Mouse (Mus musculus): Measurements from ENCODE around the gene Vasp. TPM values are rescaled to one million over a fixed set of nuclear protein-coding genes. Genes with fewer than 3 reads are reported as not detected.

Gene Vasp
- polyA plus RNA-seq (2015; fragmentation: Nextera tagmentation; extraction: Ambion mirVana) = 38.5 and 39.7 TPM in 2 replicates

DNA sequence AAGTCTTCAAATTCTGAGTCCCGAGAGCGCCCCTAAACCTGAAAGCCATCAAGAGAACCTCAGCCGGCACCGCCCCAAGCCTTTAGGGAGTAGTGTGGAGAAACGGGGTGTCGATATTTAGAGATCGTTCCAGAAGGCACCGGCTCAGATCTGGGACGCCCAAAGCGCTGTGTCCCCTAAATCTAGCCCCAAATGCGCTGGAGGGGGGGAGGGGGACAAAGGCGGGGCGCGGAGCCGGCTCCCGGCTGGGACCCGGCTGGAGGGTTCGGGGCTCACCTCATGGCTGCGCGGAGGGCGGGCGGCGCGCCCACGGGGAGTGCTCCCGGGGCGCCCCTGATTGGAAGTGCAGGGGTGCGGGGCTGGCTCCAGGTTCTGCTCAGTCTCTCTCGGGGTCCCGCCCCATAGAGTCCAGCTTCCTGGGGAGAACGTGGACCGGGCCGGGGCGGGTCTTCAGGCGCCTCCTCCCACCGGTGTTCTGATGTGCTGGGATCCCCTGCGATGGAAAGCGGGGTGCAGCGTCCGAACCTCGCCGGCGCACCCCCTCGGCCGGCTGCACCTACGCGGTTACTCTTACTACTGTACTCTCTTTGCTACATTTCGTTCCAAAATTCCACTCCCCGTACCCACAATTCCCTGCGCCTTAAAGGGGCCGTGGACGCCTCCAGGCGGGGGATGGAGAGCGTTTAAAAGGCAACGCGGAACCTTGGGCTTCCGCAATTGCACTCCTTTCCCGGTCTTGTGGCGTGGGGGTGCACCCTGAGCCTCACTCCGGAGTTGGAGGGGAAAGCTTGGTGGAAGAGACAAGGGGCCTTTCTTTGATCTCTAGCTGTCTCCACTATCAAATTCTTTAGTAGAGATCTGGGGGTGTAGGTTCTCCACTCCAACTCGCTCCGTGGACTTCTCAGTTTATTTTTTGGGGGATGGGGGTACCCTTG, at the start of gene Vasp:
TSS of gene Vasp (minus strand) at position 580 of the 935 bp plus-strand sequence.
- H3K4me1 ChIP-seq (replicated peaks) = peaks cover 30% of the 10 kb centered on the region
- H3K36me3 ChIP-seq = no peaks in the 10 kb centered on the region
- H3K9ac ChIP-seq = peak within 1 kb of the TSS; percentile 95
- H3K27me3 ChIP-seq = peaks cover 18% of the 10 kb centered on the region; the same call in 1 of the 2 replicates
- no peaks in the 10 kb centered on the region for H3K9me3 ChIP-seq
- ATAC-seq (ENCODE audit: low FRiP score) = peak; percentile 73
- peak within 1 kb of the TSS; percentile 97 for H3K4me2 ChIP-seq
- peak within 1 kb of the TSS; percentile 86 for H3K27ac ChIP-seq
- under 1% methylated on average over 62 of the region's 62 CpGs for WGBS
- H3K4me3 ChIP-seq = peak within 1 kb of the TSS; percentile 96

DNA sequence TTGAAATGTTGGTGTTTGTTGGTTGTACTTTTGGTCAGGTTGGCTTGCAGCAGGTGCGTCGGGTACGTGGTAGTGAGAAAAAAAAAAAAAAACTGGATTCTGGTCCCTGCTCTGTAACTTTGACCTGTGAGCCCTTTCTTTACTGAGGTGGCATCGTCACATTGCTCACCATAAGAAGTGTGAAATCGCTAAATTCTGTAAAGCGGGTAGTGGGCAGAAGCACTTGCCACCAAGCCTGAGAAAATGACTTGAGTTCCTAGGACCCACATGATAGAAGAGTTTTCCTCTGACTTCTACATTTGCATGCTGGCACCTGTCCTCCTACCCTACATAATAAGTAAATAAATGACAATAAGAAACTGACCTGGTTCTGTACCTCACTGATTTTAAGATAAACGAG, 49.0 kb upstream of the Vasp start:
- peak overlapping the region; percentile 77 for H3K4me2 ChIP-seq
- H3K36me3 ChIP-seq = no peaks in the 10 kb centered on the region
- peaks cover 15% of the 10 kb centered on the region for H3K4me1 ChIP-seq (replicated peaks)
- no peaks in the 10 kb centered on the region for H3K9me3 ChIP-seq
- H3K4me3 ChIP-seq = peak overlapping the region; percentile 53
- ATAC-seq (ENCODE audit: low FRiP score) = no peak
- 41% methylated on average over 7 of the region's 7 CpGs for WGBS
- H3K27me3 ChIP-seq = peaks cover 29% of the 10 kb centered on the region
- peak overlapping the region; percentile 62; the same call in 1 of the 2 replicates for H3K9ac ChIP-seq
- H3K27ac ChIP-seq = no peak overlapping the region

DNA sequence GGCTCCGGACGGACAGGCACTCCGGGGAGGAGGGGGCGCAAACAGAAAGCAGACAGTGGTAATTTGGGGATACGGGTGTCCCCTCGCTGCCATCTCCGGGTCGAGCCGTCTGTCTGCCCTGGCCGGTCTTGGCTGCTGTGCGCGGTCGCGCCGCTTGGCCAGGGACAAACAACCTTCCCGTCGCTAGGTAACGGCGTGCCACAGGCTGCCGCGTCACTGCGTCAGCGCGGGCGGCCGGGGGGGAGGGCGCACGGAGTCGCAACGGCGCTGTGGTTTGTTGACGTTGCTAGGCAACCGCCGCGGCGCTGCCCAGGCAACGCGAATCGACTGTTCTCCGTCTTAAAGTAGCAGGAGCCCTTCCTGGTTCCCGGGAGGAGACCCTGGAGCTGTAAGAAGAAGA, 48.3 kb upstream of the Vasp start:
- Histone ChIP-seq H3K4me1 (replicated peaks) (peaks cover 15% of the 10 kb centered on the region), H3K9me3 (no peaks in the 10 kb centered on the region), H3K9ac (peak overlapping the region; percentile 71), H3K4me3 (peak overlapping the region; percentile 53), H3K27ac (peak overlapping the region; percentile 55; the same call in 1 of the 2 replicates), H3K4me2 (peak overlapping the region; percentile 77), H3K36me3 (no peaks in the 10 kb centered on the region), H3K27me3 (peaks cover 32% of the 10 kb centered on the region)
- peak; percentile 95 for ATAC-seq (ENCODE audit: low FRiP score)
- under 1% methylated on average over 41 of the region's 41 CpGs for WGBS

DNA sequence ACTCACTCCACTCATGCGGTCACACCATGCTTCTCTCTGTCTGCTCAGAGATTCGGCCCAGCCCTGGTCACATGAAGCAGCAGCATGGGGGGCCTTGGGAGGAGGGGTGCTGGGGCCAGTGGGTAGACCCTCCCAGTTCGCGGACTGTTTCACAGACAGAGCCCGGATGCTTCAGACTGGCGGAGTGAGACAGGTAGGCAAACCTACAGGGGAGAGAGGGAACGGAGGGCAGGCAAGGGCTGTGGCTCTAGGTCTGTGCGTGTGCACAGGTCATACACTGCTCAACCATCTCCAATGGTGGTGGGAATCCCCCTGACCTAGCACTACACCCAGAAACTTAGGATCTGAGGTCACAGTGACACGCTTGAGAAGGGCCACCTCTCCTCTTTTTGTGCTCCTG, 47.8 kb upstream of the Vasp start:
- H3K36me3 ChIP-seq = no peaks in the 10 kb centered on the region
- 18% methylated on average over 9 of the region's 9 CpGs for WGBS
- H3K9ac ChIP-seq = peak overlapping the region; percentile 71
- peak overlapping the region; percentile 77 for H3K4me2 ChIP-seq
- no peaks in the 10 kb centered on the region for H3K9me3 ChIP-seq
- ATAC-seq (ENCODE audit: low FRiP score) = peak; percentile 77
- peak overlapping the region; percentile 55; the same call in 1 of the 2 replicates for H3K27ac ChIP-seq
- H3K4me1 ChIP-seq (replicated peaks) = peaks cover 15% of the 10 kb centered on the region
- H3K27me3 ChIP-seq = peaks cover 35% of the 10 kb centered on the region
- H3K4me3 ChIP-seq = peak overlapping the region; percentile 53

DNA sequence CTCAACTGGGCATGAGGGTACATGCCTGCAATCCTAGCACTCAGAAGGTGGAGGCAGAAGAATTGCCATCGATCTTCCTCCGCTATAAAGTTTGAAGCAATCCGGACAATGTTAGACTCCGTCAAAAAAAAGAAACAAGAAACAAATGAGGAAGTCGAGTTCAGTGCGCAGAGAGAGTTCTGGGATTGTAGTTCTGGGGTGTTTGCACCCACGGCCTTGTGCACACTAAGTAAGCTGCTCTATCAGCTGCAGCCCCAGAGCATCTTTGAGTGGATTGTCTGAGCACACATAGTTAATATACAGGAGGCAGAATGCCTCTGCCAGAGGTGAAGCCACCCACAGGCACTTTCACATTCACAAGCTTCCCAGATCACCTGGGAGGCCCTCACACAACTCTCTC, 47.1 kb upstream of the Vasp start:
- Histone ChIP-seq H3K9me3 (no peaks in the 10 kb centered on the region), H3K36me3 (no peaks in the 10 kb centered on the region), H3K4me1 (replicated peaks) (peaks cover 15% of the 10 kb centered on the region), H3K4me2 (no peak overlapping the region), H3K27ac (no peak overlapping the region), H3K27me3 (peaks cover 42% of the 10 kb centered on the region), H3K4me3 (no peak overlapping the region), H3K9ac (no peak overlapping the region; the same call in 1 of the 2 replicates)
- ATAC-seq (ENCODE audit: low FRiP score) = no peak
- 84% methylated on average over 7 of the region's 7 CpGs for WGBS

DNA sequence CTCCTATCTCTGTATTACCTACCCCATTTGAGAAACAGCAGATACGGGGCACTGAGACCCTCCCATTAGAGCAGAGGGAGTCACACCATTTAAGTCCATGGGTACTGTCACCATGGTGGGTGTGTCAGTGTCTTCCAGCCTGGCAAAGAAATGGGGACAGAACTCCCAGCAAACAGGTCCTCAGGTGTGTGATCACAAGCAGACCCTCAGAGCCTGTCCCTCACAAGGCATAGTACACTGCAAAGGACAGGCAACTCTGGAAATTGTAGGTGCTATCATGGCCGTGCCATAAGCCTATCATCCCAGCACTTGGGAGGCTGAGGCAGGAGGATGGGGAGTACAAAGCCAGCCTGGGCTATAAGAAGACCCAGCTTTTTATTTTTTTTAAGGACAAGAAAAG, 46.6 kb upstream of the Vasp start:
- Histone ChIP-seq H3K9me3 (no peaks in the 10 kb centered on the region), H3K4me1 (replicated peaks) (peaks cover 15% of the 10 kb centered on the region), H3K4me3 (no peak overlapping the region), H3K4me2 (no peak overlapping the region), H3K27me3 (peaks cover 44% of the 10 kb centered on the region), H3K36me3 (no peaks in the 10 kb centered on the region), H3K9ac (no peak overlapping the region), H3K27ac (no peak overlapping the region)
- ATAC-seq (ENCODE audit: low FRiP score) = no peak
- 79% methylated on average over 2 of the region's 2 CpGs for WGBS

DNA sequence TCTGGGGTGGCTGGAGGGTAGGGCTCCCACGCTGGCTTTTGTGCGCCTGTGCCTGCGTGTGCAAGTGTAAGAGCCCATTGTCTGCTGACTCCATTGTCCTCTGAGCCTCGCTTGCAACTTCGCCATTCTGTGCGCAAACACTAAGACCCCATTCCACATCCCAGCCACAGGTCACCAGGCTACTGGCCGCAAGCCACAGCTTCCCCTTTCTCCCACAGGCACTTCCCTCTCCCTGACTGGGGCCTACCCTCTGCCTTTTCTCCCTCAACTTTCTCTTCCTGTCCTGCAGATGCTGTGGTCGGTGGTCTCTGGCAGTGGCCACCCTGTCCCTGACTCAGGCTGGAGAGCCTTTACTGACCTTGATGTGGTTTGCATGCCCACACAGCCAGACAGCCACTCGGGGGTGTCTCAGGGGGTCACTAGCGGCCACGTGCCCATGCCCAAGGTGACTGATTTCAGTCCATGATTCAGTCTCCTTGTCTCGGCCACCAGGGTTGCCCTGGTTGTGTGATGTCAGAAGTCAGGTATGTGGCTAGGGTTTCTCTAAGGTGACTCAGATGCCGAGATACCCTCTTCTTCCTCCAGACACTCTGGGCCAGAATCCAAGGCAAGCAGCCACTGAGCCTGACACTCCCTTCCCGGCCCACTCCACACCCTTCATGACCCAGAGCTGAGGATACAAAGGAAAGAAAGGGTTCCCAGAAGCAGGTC, 45.0 kb upstream of the Vasp start:
- Histone ChIP-seq H3K4me1 (replicated peaks) (peaks cover 15% of the 10 kb centered on the region), H3K9me3 (no peaks in the 10 kb centered on the region), H3K27me3 (peaks cover 46% of the 10 kb centered on the region), H3K9ac (0 out of 2 replicates have a peak overlapping the region, but pooled peaks have one; percentile 8), H3K27ac (no peak overlapping the region), H3K36me3 (no peaks in the 10 kb centered on the region), H3K4me2 (no peak overlapping the region), H3K4me3 (no peak overlapping the region)
- ATAC-seq (ENCODE audit: low FRiP score) = no peak
- 40% methylated on average over 14 of the region's 14 CpGs for WGBS

DNA sequence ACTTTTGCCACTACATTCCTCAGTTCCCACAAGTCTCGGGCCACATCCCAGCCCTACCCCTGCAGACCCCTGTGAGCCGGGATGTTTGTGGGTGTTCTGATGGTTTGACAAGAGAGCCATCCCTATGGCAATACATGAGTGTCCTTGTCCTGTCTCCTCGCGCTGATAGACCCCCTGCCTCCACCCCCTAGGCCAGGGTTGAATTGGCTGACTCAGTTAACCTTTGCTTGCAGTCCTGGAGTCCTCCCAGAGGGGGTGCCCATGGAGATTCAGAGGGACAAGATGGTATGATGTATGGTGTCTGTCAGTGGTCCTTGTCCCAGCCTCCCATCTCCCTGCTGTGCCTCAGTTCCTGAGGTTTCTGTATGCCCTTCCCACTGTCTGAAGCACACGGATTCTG, 42.4 kb upstream of the Vasp start:
- 0 out of 2 replicates have a peak overlapping the region, but pooled peaks have one; percentile 19 for H3K9ac ChIP-seq
- WGBS = 41% methylated on average over 5 of the region's 5 CpGs

DNA sequence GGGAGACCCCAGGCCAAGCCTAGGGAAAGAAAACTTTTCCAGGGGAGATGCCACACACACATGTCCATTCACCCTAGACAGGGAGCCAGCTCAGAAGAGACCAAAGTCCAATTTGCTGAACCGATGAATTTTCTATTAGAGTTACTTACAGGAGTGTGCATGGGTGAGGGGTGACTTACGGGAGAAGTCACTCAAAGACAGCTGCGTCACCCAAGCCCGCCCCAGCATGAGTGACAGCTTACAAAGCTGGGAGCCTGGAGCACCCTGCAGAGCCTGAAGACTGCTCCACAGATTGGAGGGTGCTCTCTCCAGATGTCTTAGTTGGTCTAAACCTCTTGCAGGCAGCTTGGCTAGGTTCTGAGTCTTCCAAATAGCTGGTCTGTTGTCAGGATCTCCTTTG, 40.4 kb upstream of the Vasp start:
- Histone ChIP-seq H3K4me3 (no peak overlapping the region), H3K36me3 (no peaks in the 10 kb centered on the region), H3K27me3 (peaks cover 42% of the 10 kb centered on the region), H3K4me2 (no peak overlapping the region), H3K27ac (no peak overlapping the region), H3K9me3 (no peaks in the 10 kb centered on the region), H3K4me1 (replicated peaks) (peaks cover 25% of the 10 kb centered on the region), H3K9ac (0 out of 2 replicates have a peak overlapping the region, but pooled peaks have one; percentile 19)
- ATAC-seq (ENCODE audit: low FRiP score) = no peak
- 39% methylated on average over 4 of the region's 4 CpGs for WGBS

More for the DNA sequence above, 42.4 kb upstream of the Vasp start:
- H3K4me2 ChIP-seq = no peak overlapping the region
- peaks cover 54% of the 10 kb centered on the region for H3K27me3 ChIP-seq
- H3K4me1 ChIP-seq (replicated peaks) = peaks cover 13% of the 10 kb centered on the region
- no peak for ATAC-seq (ENCODE audit: low FRiP score)
- no peaks in the 10 kb centered on the region for H3K36me3 ChIP-seq
- H3K4me3 ChIP-seq = no peak overlapping the region
- no peak overlapping the region for H3K27ac ChIP-seq
- no peaks in the 10 kb centered on the region for H3K9me3 ChIP-seq

DNA sequence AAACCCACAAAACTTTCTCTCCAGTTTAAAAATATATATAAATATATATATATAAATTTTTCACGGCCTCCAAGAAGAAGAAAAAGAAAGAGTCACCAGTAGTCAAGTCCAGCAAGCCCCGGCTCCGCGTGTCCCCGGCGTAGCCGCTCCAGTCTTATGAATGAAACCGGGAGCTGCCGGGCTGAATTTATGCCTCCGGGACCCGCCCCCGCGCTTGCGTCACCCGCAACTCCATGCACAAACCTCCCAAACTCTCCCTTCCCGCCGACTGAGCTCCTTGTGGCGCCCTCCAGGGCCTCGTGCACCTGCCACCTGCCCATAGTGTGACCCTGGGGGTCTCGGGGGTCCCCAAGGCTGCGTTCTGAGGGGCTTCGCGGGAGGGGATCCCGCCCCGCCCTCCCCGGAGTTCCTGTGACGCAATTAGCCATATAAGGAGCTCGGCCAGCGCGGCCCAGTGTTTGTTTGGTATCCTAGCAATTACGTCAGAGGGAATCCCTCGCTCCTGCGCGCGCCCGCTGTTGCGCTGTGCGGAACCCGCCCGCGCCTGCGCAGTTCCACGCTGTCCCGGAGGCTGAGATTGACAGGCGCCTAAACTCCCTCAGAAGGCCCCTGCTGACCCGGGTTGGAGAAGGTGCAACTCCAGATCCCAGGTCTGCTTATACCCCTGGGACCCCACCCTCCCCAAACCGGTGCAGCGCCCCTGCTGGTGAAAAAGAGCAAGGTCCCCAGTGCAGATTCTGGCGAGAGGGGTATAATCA, 38.4 kb upstream of the Vasp start, which contains the start of gene Fosb:
TSS of gene Fosb (minus strand) at position 168 of the 758 bp plus-strand sequence.
- peak within 1 kb of the TSS; percentile 54 for H3K4me3 ChIP-seq
- H3K9me3 ChIP-seq = no peaks in the 10 kb centered on the region
- H3K36me3 ChIP-seq = no peaks in the 10 kb centered on the region
- ATAC-seq (ENCODE audit: low FRiP score) = peak; percentile 88
- WGBS = under 1% methylated on average over 49 of the region's 49 CpGs
- peak within 1 kb of the TSS; percentile 89 for H3K4me2 ChIP-seq
- H3K4me1 ChIP-seq (replicated peaks) = peaks cover 28% of the 10 kb centered on the region
- peak within 1 kb of the TSS; percentile 75 for H3K9ac ChIP-seq
- peaks cover 60% of the 10 kb centered on the region for H3K27me3 ChIP-seq
- H3K27ac ChIP-seq = no peak within 1 kb of the TSS

DNA sequence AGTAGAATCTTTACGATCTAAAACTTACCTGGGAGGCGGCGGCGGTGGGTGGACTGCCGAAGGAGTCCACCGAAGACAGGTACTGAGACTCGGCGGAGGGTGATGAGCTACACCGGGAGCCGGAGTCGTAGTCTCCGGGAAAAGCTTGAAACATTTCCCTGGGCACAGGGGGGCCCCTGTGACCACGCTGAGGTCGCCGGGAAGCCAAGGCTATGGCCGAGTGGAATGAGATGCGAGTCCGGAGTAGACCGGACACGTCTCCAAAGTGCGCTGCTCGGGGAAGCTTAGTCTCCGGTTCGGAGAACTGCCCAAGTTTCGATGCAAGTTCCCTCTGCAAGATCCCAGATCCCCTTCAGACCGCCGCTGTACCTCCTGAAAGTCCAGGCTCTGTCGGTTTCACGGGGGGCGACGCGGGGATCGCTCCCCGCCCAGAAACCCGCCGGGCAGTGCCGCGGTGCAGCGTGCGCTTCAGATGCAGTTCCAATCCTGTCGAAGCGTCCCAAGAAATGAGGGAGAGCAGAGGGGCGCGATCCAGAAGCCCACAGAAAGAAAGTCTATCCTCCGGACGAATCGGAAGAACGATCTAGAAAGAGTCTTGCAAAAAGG, 37.8 kb upstream of the Vasp start:
- Histone ChIP-seq H3K36me3 (no peaks in the 10 kb centered on the region), H3K9me3 (no peaks in the 10 kb centered on the region), H3K4me1 (replicated peaks) (peaks cover 34% of the 10 kb centered on the region), H3K27me3 (peaks cover 61% of the 10 kb centered on the region), H3K9ac (peak overlapping the region; percentile 62), H3K4me2 (peak overlapping the region; percentile 89), H3K27ac (no peak overlapping the region), H3K4me3 (peak overlapping the region; percentile 54)
- 1% methylated on average over 48 of the region's 48 CpGs for WGBS
- ATAC-seq (ENCODE audit: low FRiP score) = no peak
